Mouse (Mus musculus) testis, adult 2 months (tissue): ENCODE measurements around the gene Hoxb9.

ENCODE experiments used
- CTCF ChIP-seq: fragments of 200-500 bp; IDR thresholded peaks from 2 replicates; pipeline ENCODE4 v1.5.1; 2012; ENCODE audit warnings: low read depth, mild to moderate bottlenecking, inconsistent platforms, low read length, moderate library complexity; ENCODE audit not compliant: control insufficient read depth, insufficient read depth, insufficient replicate concordance
- POLR2A ChIP-seq: fragments of 200-500 bp; IDR thresholded peaks from 2 replicates; pipeline ENCODE4 v1.6.1; 2012; ENCODE audit warnings: low read depth, mild to moderate bottlenecking, inconsistent platforms, low read length, moderate library complexity; ENCODE audit not compliant: control insufficient read depth

DNA sequence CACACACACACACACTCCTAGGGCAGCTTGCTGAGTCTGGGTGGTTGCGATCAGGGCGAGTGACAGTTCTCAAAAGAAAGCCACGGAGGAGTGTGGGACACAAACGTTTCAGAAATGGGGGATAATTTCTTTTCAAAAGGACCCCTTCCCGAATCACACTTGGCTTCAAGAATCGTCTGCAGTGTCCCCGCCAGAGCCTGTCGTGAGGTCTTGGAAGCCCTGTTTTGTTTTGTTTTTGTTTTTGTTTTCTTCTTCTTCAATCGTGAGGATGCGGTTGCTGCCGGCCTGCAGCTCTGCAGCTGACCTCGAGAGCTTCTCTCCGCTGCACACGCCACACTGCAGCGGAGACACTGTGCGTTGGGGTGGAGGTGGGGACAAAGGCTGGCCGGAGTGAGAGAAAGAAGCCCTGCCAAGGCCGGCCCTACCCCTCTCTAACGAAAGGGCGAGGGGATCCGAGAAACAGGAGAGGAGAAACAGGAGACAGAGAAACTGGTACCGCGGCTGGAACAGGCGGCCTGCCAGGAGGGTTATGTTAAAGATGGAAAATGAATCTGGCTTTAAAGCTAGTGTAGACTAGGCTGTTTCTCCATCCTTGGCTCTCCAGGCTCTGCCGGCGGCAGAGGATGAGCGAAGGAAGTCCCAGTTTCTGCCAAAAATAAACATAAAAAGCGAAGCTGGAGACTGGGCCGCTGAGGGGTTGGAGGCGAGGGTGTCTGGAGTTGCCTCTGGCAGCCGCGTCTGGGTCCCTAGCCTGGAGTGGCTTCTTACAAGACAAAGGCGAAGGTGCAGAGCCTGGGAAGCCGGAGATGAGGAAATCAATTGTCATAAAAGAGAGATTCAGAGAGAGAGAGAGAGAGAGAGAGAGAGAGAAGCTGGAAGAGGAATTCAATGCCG is 6.1 kb downstream of the Hoxb9 start:
- TF ChIP-seq CTCF = no peak
- no peak for TF ChIP-seq POLR2A
